Mouse (Mus musculus): ENCODE data around the gene St8sia1.

St8sia1 gene

DNA sequence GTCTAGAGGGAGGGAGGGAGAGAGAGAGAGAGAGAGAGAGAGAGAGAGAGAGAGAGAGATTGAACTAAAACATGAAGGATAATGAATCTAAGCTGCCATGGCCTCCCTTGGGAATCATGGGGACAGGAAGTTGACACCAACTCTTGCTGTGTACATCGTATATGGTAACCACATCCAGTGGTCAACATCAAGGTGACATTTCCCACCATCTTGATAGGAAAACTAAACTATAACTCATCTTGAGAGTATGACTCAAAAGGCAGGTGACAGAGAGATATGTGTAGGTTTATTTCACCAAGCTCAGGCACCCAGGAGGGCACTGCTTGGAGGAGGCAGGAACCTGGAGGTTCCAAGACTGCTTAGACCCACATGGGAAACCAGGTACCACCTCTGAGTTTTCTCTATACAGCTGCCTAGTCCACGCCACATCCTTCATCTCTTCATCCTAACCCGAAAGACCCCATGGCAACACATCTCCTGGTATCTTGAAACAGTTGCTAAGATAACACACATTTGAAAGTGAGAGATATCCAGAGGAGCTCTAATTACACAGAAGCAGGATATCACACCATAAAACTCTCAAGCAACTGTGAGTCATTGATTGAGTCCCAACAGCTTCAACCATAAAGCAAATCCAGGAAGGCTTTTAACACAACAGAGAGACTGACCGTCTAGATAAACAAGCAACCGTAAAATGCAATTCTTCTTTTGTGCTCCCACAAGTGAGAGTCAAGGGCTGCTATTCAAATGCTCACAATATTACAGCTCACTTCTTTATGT lies 141.1 kb downstream of the St8sia1 start:
- DNase-seq (ENCODE audit: low read depth, low spot score), result no peak

DNA sequence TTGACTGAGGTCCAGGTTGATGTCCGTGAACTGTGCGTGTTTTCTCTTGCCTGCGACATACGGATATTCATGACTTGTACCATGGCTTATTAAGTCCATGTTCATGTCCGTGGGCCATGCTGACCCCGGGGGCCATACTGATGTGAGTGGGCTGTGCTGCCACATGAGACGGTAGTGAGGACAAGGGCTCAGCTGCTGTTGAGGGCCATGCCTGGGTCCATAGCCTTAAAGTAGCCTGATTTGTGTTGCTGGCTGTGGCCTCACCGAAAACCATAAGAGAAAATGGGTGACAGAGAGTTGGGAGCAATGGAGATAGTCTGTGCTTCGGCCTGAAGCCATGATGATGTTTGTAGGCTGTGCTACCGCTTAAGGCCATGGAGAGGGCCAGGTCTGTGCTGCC lies 145.9 kb downstream of the St8sia1 start:
- DNase-seq (ENCODE audit: low read depth, low spot score), result no peak

DNA sequence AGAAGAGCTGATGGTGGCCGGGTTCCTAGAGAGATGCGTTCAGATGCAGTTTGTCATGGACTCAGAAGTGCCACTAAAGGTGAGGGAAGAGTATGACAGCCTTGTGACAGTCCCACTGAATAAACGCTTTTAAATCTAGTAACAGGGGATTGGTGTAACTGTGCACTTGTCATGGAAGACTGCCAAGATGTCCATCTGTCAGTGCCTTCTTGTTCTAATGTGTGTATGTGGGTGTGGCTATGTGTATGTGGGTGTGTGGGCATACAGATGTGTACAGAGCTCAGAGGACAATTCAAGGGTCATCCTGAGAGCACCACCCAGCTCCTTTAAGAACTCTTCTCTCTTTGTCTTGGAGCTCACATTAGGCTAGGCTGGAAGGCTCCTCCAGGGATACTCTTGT lies 148.7 kb downstream of the St8sia1 start:
- no peak for DNase-seq (ENCODE audit: low read depth, low spot score)

DNA sequence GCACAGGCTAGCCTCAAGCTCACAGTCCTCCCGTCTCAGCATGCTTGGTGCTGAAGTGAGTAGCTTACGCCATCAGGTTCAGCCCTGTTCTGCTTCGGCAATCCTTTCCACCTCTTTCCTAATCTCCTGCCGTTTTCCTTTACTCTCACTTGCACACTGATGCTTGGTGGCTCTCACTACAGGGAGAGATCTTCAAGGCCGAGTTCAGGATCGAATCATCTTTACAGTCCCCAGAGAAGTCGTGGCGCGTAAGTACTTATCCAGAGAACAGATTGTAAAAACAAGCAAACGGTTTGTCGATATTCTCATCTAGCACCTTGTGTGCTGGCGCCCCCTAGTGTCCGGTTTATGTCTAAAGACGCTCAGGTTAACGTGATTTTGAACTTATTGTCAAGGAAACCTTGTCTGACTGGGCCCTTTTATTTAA lies 149.7 kb downstream of the St8sia1 start:
- peak; percentile 82 for DNase-seq (ENCODE audit: low read depth, low spot score)

DNA sequence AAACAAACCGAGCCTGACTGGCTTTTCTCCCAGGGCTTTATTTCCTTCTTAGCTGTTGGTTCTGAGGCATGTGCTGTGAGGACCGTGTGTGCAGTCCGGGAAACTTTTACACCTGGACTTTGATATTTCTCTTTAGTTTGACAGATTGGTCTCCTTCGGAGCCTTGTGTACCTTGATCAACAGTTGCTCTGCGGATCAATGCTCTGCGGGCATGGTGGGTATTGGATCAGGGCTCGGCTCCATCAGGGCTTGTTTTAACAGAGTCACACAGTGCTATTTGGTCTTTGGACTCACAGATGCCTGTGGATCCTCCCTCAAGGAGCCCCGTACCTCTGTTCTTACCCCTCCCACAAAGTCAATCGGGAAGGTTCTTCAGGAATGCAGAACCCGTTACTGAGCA lies 150.2 kb downstream of the St8sia1 start:
- no peak for DNase-seq (ENCODE audit: low read depth, low spot score)

DNA sequence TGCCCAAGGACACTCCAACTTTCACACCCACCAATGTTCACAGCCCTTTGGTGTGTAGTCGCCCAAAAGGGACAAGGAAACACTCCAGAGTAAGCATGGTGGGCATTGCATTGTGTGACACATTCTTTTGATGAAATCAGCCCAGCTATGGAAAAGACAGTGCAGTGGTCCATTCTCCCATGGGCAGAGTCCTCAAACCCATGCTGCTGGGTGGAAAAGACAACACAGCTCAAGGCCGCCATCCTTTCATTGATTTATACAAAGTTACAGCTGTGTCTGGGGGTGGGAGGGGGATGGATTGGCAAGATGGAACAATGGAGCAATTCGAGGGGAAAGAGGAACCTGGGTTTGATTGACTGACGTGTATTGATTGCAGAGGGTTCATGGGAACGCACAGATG lies 151.3 kb downstream of the St8sia1 start:
- DNase-seq (ENCODE audit: low read depth, low spot score), result no peak

DNA sequence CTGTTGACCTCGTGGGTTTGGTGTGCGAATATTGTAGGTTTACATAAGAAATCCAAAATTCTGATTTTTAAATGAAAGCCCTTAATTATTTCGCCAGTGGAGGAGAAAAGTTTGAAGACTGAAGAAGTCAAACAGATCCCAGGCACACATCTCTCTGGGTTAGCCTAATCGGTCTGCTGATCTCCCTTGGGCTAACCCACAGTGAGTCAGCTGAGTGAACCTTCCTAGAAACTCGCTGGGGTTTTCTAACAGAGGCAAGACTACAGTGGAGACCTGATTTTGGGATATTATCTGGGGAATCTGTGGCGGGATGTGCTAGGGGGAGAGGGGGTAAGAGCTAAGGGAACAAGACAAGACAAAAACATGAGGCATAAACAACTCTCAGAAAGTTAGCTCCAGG lies 154.0 kb downstream of the St8sia1 start:
- no peak for DNase-seq (ENCODE audit: low read depth, low spot score)

DNA sequence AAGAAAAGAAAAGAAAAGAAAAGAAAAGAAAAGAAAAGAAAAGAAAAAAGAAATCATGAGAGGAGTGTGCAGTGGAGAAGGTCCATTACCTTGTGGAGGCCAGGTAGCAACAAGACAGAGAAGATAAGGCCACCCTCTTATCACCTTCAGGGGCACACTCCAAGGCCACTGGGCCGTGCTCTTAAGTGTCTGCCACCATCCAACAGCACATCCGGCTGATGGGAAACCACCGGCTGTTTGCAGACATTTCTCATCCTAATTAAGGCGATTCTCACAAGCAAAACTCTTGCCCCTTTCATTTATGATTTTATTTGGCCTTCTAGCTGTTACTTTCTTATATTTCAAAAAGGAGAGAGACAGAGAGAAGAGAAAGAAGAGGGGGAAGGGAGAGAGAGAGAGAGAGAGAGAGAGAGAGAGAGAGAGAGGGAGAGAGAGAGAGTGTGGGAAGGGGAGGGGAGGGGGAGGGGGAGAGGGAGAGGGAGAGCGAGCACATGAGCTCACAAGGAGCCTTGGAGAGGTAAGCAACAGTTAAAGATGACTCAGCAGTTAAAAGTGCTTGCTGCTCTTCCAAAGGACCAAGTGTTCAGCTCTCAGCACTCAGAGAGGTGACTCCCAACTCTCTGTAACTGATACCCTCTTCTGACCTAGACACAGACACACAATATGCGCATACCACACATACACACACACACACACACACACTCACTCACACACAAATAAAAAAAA lies 154.7 kb downstream of the St8sia1 start:
- no peak for DNase-seq (ENCODE audit: low read depth, low spot score)

DNA sequence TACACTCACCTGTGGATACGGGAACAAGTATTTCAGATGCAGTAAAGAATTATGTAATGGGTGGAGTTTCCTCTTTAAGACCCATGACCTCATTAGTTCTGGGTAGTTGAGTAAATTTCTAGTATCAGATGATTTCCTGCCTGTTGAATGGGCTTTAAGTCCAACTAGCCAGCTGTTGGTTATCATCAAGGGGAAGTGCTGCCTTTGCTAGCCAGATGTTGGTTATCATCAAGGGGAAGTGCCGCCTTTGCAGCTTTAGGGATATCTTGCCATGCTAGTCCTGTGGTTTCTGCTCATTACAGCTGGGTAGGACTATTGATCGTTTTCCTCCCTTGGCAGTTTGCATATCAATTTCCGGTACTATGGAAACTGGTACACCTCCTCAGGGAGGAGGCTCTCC lies 157.9 kb downstream of the St8sia1 start:
- no peak for DNase-seq (ENCODE audit: low read depth, low spot score)

DNA sequence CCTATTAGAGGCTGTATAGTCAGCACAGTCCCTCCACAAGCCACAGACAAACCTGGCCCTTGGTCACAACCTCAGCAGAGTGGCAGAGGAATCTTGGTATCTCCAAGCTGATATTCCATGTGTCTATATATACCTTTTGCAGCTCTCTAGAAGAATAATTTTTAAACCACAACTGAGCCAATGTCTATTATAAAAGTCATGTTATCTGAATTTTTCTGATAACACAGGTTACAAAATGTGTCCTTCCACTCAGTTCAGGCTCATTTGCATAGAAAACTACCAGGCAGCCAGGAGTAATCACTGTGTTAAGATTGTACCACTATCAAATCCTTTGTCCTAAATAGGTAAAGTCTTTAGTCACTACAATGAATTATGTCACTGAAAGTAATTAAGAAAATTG lies 159.8 kb downstream of the St8sia1 start, which contains the start of gene Sult6b2:
Gene Sult6b2, minus strand, starts transcription at position 101 of the 400 bp plus-strand sequence.
- no peak for DNase-seq (ENCODE audit: low read depth, low spot score)

DNA sequence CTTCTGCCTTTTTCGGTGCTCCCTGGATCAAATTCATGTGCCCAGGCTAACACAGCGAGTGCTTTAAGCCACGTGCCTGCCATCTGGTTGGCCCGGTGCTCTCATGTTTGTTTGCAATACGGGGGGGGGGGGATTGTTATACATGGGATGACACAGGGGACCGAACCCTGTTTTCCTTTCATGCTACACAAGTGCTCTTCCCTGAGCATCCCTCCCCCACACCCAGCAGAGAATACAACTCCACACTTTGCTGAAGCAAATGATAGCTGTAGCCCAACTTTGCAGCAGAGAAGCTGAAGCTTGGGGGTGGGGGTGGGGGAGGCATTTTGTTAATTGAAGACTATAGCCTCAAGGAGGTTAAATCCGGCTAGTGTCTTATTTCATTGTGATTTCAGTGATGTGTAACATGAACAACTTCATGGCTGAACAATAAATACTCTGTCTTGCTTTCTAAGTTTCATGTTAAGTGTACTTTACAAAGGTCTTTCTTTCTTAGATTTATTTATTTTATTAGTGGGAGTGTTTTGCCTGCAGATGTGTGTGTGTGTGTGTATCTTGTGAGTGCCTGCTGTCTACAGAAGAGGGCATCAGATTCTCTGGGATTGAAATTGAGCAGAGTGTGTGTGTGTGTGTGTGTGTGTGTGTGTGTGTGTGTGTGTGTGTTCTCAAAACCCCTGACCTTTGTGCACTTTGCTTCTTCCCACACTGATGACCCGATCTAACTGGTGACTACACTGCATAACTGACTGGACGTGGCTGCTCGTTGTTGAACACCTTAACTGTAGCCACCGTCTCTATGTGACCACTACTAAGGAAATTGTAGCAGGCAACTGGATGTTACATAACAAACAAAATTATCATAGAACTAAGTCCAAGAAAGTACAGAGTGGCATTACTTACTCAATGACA lies 161.4 kb downstream of the St8sia1 start:
- DNase-seq (ENCODE audit: low read depth, low spot score), result no peak

DNA sequence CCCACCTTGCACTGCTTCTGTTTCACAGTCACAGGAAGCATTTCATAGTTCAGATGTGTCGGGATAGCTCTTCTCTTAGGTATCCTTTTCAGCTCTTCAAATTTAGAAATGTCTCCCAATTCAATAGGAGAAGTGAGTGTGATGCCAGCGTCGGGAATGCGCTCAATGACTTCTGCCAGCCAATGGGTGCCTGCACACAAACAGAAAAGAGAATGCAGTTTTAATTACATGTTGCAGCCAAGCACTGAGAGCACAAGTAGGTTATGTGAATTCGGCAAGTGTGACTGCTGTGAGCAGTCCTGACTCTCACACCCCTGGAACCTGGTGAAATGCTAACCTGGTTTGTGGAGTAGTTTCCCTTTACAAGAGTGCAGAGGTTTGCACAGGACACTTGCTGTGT lies 162.6 kb downstream of the St8sia1 start:
- no peak for DNase-seq (ENCODE audit: low read depth, low spot score)

DNA sequence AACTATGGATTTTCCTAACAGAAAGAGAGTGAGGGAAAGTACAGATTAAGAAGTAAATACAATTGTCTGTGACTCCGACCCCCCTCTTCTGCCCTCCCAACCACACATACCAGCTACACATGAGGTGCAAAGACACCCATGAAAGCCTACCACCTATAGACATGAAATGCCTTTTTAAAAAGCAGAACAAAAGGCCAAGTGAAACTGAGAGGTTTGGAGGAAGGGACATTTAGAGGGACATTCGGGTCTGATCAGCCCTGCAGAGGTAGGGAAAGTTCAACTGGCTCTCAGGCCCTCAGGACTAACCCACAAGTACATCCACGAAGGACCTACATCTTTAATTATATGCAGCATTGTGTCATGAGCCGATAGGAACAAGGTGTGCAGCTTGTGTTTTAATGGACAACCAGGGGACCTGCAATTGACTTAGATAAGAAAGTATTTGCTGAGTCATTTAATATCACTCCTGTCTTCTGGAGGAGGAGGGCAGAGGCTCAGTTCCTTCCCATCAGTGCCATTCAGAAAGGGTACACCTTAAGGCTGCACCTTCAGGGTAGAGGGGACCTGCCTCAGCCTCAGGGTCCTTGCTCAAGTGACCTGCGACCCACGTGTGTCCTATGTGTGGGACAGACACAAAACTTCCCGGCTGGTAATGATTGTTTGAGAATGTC lies 164.4 kb downstream of the St8sia1 start:
- no peak for DNase-seq (ENCODE audit: low read depth, low spot score)

DNA sequence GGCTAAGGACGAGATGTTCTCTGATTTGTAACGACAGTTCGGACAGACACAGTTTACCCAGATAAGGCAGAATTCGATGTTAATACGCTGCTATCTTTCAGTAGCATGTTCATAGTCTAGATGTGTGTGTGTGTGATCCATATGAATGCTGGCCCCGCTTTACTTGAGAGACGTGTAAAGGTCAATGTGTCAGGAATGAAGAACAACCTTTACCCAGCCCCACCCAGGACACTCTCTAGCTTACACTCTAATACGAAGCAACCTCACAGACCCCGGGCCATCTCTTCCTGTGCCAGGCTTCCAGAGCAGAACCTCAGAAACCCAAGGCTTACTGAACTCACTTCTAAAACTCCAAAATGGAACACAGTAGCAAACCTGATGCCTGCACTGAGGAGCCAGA lies 165.4 kb downstream of the St8sia1 start:
- no peak for DNase-seq (ENCODE audit: low read depth, low spot score)

DNA sequence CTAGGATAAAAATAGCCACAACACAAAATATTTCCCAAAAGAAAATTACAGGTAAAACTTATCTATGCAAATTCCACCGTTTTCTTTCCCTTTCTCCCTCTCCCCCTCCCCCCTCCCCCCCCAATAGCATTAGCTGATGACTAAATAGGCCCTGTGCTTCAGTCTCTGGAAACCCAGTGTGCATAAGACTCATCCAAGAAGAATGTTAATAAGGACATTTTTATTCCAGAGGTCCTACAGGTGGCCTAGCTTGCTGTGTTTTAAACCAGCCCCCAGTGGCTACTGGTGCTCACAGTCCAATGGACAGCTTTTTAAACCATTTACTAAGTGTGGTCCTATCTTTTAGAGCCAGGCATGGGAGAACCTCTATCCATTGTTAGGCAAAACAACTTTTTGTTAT lies 166.3 kb downstream of the St8sia1 start:
- no peak for DNase-seq (ENCODE audit: low read depth, low spot score)

DNA sequence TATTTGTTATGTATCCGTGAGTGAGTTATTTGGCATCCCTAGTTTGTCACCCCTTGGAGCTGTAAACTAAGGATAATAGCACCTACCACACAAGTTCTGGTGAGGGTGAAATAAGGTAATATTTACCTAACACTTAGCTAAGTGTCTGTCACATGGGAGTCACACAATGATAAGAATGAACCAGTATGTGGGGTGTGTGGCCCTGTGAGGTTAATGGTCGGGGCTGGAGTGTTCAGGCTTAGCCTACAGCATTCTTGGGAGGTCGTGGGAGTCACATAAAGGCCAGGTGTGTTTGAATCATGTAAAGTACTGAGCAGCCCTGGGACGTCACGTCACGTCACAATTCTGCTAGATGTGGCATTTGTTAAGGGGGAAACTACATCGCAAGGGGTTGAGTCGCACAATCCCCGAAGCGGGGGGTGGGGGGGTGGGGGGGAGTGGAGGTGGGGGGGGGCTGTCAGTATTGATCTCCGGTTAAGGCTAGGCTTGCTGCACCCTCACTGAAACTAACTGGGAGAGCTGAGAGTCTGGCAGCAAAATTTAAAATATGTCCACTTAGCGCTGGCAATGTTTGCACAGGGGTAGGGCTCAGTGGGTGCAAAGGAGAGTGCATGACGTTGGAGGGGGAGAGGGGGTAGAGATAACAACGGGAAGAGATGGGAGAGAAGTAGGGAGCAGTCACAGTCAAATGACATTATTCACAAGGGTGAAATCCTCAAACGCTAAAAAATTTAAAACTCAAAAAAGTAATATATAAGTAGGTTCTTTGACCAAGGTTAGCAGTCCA lies 168.4 kb downstream of the St8sia1 start:
- DNase-seq (ENCODE audit: low read depth, low spot score), result no peak

DNA sequence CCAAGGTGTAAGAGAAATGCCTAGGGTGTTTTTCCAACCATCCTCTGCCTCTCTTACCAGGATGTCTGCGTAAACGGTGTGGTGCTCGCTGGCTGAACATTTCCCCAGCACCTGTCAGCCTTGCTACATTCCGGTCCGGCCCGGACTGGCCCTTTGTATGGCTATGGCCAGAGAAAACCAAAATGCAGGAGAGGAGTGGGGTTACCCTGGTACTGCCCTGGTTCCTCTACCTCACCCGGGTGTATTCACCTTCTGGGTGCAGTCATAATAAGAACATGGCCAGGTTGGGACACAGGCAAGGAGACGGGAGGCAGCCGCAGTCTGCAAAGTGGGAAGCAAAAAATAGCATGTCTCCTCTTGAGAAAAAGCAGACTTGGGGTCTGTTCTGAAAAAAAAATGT lies 169.2 kb downstream of the St8sia1 start:
- DNase-seq (ENCODE audit: low read depth, low spot score), result no peak

DNA sequence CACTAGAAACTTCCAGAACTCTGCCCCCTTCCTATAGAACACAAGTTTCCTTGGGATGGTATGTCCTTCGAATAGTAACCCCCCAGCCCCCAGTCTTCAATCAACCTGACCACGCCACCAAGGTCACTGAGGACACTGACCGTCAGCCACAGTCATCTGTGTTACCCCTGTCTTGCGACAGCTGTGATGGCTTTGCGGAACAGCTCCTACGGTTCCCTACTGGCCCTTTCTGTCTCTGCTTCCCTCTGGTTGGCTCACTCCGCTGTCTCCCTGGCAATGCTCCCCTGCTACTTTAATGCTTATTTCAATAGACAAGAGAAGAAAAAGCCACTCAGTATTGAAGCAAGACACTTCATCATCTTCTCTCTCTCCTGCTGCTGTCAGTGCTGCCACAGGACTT lies 170.8 kb downstream of the St8sia1 start:
- DNase-seq (ENCODE audit: low read depth, low spot score), result no peak

DNA sequence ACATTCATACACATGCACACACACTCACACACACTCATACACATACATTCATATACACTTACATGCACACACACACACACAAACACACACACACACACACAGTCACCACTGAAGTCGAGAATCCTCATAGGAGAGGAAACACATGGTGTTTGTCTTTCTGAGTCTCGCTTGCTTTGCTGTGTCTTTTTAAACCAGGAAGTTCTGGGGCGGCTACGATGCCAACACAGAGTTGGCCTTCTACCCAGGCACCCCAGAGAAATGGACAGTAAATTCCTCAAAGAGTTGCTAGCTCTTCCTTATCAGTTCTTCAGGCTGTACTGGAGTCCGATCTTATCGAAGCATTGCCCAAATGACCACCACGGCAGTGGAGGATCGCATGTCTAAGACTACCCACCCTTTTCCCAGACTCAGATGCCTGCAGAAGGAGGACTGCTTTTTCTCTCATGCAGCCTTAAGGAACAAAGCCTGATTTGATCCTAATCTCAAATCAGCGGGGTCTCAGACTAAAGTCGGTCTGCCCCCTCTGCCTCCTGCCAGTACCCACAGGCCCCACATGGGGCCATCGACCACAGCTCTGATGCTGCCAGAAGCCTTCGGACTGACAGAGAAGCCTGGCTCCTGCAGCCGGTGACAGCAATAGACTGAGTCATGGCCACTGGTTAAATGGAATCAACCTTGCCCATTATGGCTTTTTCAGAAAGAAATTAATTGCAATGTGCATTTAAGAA lies 171.8 kb downstream of the St8sia1 start:
- DNase-seq (ENCODE audit: low read depth, low spot score), result no peak

DNA sequence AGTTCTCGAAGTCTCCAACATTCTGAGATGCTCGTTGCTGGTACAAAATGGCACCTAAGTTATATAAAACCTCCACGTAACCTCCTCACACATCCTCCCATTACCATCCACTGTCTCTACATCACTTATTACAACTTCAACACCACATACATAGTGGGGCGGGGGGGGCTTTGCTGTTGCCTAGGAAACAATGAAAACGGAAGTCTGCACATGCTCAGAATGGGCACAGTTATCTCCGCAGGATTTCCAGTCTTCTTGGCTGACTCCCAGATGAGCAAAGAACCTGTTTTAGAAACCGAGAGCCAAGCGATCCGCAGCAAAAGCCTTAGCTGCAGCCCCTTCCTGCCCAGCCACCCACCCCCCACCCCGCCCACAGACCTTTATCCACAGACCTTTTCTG lies 174.5 kb downstream of the St8sia1 start:
- no peak for DNase-seq (ENCODE audit: low read depth, low spot score)
